Mouse (Mus musculus) adrenal gland, postnatal 14 days (tissue): ENCODE results near the gene Usp32. TPM values are rescaled to one million over a fixed set of nuclear protein-coding genes. Genes with fewer than 3 reads are reported as not detected.

Source experiments
- DNase-seq: peaks from one replicate; pipeline ENCODE4 v3.0.0; 2021; ENCODE audit warnings: mixed read lengths
- total RNA-seq: library from RNA; stranded (reverse); gene quantifications from 2 replicates; pipeline ENCODE4 v1.2.3, GENCODE M21; 2021

The Usp32 gene
- total RNA-seq, 1 experiment from 2014 or later = 37.5 TPM

- DNase-seq = no peak
Observed at GRCm38 (mm10) chr11:84947206-84947605, 192.8 kb downstream of the Usp32 start.

DNA sequence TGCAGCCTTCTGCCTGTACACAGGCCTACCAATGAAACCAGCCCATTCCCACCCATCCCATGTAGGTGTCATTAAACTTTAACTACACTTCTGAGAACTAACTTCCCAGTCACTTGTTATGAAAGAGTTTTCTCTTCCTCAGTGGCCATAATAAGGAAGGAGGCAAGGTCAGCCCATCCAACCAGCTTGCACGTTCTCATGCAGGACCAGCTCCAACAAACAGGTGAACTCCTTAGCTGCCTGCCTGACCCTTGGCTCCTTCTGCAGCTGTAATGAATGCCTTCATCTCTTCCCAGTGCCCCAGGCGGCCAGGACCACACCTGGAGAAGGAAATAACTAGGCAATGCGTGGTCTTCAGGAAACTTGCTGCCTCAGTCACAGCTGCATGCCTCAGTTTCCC is 194.1 kb downstream of the Usp32 start:
- DNase-seq = no peak

DNA sequence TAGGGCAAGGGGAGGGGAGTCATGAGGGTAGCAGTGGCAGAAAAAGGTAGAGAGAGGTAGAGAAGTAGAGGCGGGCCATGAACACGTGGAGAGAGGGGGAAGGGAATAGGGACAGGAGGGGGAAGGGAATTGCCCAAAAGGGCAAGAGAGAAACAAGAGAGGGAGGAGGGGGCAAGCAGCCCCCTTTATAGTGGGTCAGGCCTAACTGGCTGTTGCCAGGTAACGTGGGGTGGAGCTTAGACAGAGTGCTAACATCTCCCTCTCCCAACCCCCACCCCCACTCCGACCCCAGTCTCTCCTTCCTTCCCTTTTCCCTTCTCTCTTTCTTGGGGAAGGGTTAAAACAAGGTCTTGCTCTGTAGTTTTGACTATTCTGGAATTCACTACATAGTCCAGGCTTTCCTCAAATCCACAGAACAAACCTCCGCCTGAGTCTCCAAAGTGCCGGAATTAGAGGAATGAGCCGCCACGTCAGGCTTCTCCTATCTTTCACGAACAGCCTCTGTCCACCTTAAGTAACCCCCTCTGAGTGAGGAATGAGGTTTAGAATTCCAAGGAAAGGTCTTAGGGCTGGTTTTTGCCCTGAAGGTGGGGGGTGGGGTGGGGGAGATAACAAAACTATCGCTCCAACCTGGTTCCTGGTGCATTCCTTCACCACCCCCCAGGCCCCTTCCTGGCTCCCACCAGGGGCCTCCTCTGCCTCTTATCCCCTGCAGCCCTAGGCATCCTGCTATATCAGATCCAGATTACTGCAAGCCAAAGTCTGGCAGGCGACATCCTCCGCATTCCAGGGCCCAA is 195.1 kb downstream of the Usp32 start:
- DNase-seq = no peak

DNA sequence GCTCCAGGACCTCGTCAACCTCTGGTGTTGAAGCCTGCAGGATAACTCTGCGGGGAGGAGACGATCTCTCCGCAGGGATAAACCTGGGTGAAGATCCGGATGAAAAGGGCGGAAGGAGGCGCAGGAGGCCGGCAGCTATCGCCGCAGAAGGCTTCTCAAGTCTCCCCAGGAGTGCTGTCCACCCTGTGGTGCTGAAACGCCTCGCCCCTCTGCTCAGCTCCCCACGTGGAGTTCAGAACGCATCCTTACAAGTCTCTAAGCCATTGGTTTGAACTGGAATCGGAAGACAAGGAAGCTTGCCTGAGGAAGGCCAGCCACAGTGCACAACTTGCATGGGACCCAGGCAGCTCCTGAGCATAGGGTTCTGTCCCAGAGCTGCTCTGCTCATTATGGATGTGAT is 196.0 kb downstream of the Usp32 start:
- DNase-seq = peak; percentile 87

DNA sequence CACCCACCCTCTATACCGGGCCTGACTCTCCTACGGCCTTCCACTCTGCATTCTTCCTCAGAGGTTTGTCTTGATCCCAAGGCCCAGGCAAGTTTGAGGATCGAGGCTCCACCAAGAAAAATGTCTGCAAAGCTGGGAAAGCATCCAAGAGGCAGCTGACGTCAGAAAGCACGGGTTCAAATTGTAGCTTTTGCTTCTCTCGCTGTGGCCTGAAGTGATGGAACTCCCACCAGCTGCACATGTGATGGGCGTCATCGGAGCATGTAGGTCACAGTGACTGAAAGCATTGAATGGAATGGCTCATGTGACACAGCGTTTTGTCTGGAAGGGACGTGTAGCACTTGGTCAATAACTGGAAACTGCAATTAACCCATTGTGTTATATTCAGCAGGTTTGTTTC is 199.8 kb downstream of the Usp32 start:
- no peak for DNase-seq

- no peak for DNase-seq
Observed at GRCm38 (mm10) chr11:84939508-84940053, 200.4 kb downstream of the Usp32 start.

Other genes with a start within 250 kb of the Usp32 start
- 10.7 and 12.0 TPM in 2 replicates for gene Znhit3, start 223.8 kb downstream of the Usp32 start, total RNA-seq
- gene Car4, start 182.4 kb downstream of the Usp32 start, total RNA-seq = 44.1 and 70.3 TPM in 2 replicates
- 1.1 and 1.4 TPM in 2 replicates for gene 1700125H20Rik, start 30.2 kb upstream of the Usp32 start, total RNA-seq
- gene Appbp2, start 95.0 kb upstream of the Usp32 start, total RNA-seq = 43.0 and 43.3 TPM in 2 replicates
- gene Ppm1d, start 171.1 kb upstream of the Usp32 start, total RNA-seq = 16.6 and 19.5 TPM in 2 replicates
- gene Bcas3, start 213.0 kb upstream of the Usp32 start, total RNA-seq = 39.2 and 40.5 TPM in 2 replicates